Mouse (Mus musculus): Measurements from ENCODE around the gene Hecw2.

- 0 out of 2 replicates have a peak, but pooled peaks have one; percentile 8 for TF ChIP-seq CTCF (IDR thresholded peaks at IDR 0.05; ENCODE audit: low read depth, low read length)
- no peak for TF ChIP-seq GATA1 (IDR thresholded peaks at IDR 0.05; ENCODE audit: borderline replicate concordance, low read length)
- TF ChIP-seq TAL1 (conservative IDR thresholded peaks at IDR 0.05; ENCODE audit: low read depth, low read length): no peak
- TF ChIP-seq GATA2 (IDR thresholded peaks at IDR 0.05; ENCODE audit: borderline replicate concordance, low read depth, low read length): no peak
Observed at GRCm38 (mm10) chr1:53890380-53890779, 304.6 kb downstream of the Hecw2 start.

Data from G1E (cell line).